Mouse (Mus musculus): ENCODE results near the gene Clic5. TPM values are rescaled to one million over a fixed set of nuclear protein-coding genes. Genes with fewer than 3 reads are reported as not detected.

Clic5 gene
- total and polyA plus RNA-seq, 2 experiments from 2014 or later = 0.25 to 1.00 TPM

GRCm38 (mm10) chr17:44288320-44288719, 99.9 kb downstream of the Clic5 start:
- Histone ChIP-seq H3K27me3 (ENCODE audit: insufficient read depth, low read length) (no peaks in the 10 kb centered on the region), H3K36me3 (ENCODE audit: insufficient read depth) (no peaks in the 10 kb centered on the region), H3K4me2 (ENCODE audit: low read depth) (no peak overlapping the region), H3K27ac (ENCODE audit: low read depth, low read length) (no peak overlapping the region), H3K4me3 (ENCODE audit: low read depth, low read length) (no peak overlapping the region), H3K9ac (no peak overlapping the region), H3K4me1 (ENCODE audit: insufficient read depth) (no peaks in the 10 kb centered on the region), H3K9me3 (ENCODE audit: low read length) (no peaks in the 10 kb centered on the region)
- no peak for DNase-seq
- no peak for ATAC-seq
- 100% methylated on average over 1 of the region's 1 CpGs for WGBS
- no peak for TF ChIP-seq CTCF (IDR thresholded peaks at IDR 0.05; ENCODE audit: low read depth)

GRCm38 (mm10) chr17:44297221-44297620, 108.8 kb downstream of the Clic5 start:
- ATAC-seq (no peak), DNase-seq (no peak)
- Histone ChIP-seq H3K9ac (no peak overlapping the region), H3K27me3 (ENCODE audit: insufficient read depth, low read length) (no peaks in the 10 kb centered on the region), H3K9me3 (ENCODE audit: low read length) (no peaks in the 10 kb centered on the region), H3K36me3 (ENCODE audit: insufficient read depth) (no peaks in the 10 kb centered on the region), H3K27ac (ENCODE audit: low read depth, low read length) (no peak overlapping the region), H3K4me3 (ENCODE audit: low read depth, low read length) (no peak overlapping the region), H3K4me1 (ENCODE audit: insufficient read depth) (peaks cover 3% of the 10 kb centered on the region; the same call in 1 of the 2 replicates), H3K4me2 (ENCODE audit: low read depth) (no peak overlapping the region)
- TF ChIP-seq CTCF (IDR thresholded peaks at IDR 0.05; ENCODE audit: low read depth) = no peak
- WGBS = 70% methylated on average over 1 of the region's 1 CpGs

DNA sequence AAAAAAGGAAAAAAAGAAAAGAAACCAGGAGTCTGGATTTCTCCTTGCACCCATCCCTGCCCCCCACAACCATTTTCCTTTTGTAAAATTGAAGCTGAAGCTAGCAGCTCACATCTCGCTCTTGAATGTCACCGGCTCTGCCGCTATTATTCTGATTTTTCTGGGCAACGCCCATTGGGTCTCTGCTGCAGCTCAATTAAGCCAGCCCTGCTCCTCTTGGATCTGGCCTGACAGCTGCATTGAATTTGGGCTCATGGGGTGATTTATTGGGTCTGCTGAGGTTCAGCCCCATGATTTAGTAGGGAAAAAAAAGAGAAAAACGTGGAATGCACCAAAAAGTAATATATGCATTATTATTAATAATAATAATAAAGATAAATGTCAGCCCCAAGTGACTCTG, 111.9 kb downstream of the Clic5 start:
- no peaks in the 10 kb centered on the region for H3K36me3 ChIP-seq (ENCODE audit: insufficient read depth)
- peaks cover 3% of the 10 kb centered on the region; the same call in 1 of the 2 replicates for H3K4me1 ChIP-seq (ENCODE audit: insufficient read depth)
- no peaks in the 10 kb centered on the region for H3K27me3 ChIP-seq (ENCODE audit: insufficient read depth, low read length)
- no peak overlapping the region for H3K27ac ChIP-seq (ENCODE audit: low read depth, low read length)
- ATAC-seq = peak; percentile 58; the same call in 1 of the 2 replicates
- no peaks in the 10 kb centered on the region for H3K9me3 ChIP-seq (ENCODE audit: low read length)
- DNase-seq = no peak
- 20% methylated on average over 5 of the region's 5 CpGs for WGBS
- no peak overlapping the region for H3K4me2 ChIP-seq (ENCODE audit: low read depth)
- no peak for TF ChIP-seq CTCF (IDR thresholded peaks at IDR 0.05; ENCODE audit: low read depth)
- no peak overlapping the region for H3K4me3 ChIP-seq (ENCODE audit: low read depth, low read length)
- no peak overlapping the region for H3K9ac ChIP-seq

- peaks cover 3% of the 10 kb centered on the region; the same call in 1 of the 2 replicates for H3K4me1 ChIP-seq (ENCODE audit: insufficient read depth)
- no peak for ATAC-seq
- WGBS = 42% methylated on average over 4 of the region's 4 CpGs
- H3K27me3 ChIP-seq (ENCODE audit: insufficient read depth, low read length) = no peaks in the 10 kb centered on the region
- no peak overlapping the region for H3K9ac ChIP-seq
- no peak for TF ChIP-seq CTCF (IDR thresholded peaks at IDR 0.05; ENCODE audit: low read depth)
- no peaks in the 10 kb centered on the region for H3K9me3 ChIP-seq (ENCODE audit: low read length)
- H3K4me3 ChIP-seq (ENCODE audit: low read depth, low read length) = no peak overlapping the region
- H3K36me3 ChIP-seq (ENCODE audit: insufficient read depth) = no peaks in the 10 kb centered on the region
- H3K27ac ChIP-seq (ENCODE audit: low read depth, low read length) = 0 out of 2 replicates have a peak overlapping the region, but pooled peaks have one; percentile 29
- no peak overlapping the region for H3K4me2 ChIP-seq (ENCODE audit: low read depth)
- DNase-seq = no peak
Observed at GRCm38 (mm10) chr17:44300723-44301122, 112.3 kb downstream of the Clic5 start.

DNA sequence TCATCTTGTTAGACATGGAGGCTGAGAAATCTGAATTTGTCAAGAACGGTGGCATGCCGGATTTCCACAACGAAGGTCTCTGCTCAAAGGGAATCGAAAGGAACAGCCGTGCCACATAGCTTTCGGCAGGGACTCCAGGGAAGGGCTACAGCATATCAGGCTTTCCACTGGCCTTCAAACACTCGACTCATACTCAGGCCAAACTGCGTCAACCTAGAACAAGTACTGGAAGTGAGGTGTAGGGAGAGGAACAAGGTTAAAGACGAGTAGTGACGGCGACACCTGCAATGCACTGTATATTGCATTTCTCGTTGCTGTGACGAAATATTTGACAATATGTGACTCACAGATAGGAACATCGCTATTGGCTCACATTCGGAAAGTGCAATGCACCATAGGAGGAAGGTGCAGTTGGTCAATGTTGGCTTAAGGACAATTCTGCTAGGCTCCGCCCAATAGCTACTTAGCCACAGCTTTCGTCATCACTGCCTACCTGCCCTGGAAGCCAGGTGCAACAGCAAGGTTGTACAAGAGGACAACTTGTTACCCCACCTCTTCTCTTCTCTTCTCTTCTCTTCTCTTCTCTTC, 112.9 kb downstream of the Clic5 start:
- no peaks in the 10 kb centered on the region for H3K27me3 ChIP-seq (ENCODE audit: insufficient read depth, low read length)
- no peaks in the 10 kb centered on the region for H3K9me3 ChIP-seq (ENCODE audit: low read length)
- peaks cover 3% of the 10 kb centered on the region; the same call in 1 of the 2 replicates for H3K4me1 ChIP-seq (ENCODE audit: insufficient read depth)
- no peak for TF ChIP-seq CTCF (IDR thresholded peaks at IDR 0.05; ENCODE audit: low read depth)
- no peak overlapping the region for H3K4me3 ChIP-seq (ENCODE audit: low read depth, low read length)
- H3K4me2 ChIP-seq (ENCODE audit: low read depth) = no peak overlapping the region
- DNase-seq = no peak
- 90% methylated on average over 17 of the region's 17 CpGs for WGBS
- no peak overlapping the region for H3K9ac ChIP-seq
- ATAC-seq = no peak
- no peaks in the 10 kb centered on the region for H3K36me3 ChIP-seq (ENCODE audit: insufficient read depth)
- no peak overlapping the region for H3K27ac ChIP-seq (ENCODE audit: low read depth, low read length)

- 100% methylated on average over 1 of the region's 1 CpGs for WGBS
- Histone ChIP-seq H3K27me3 (ENCODE audit: insufficient read depth, low read length) (no peaks in the 10 kb centered on the region), H3K4me3 (ENCODE audit: low read depth, low read length) (no peak overlapping the region), H3K9ac (no peak overlapping the region), H3K4me2 (ENCODE audit: low read depth) (no peak overlapping the region), H3K4me1 (ENCODE audit: insufficient read depth) (peaks cover 3% of the 10 kb centered on the region; the same call in 1 of the 2 replicates), H3K36me3 (ENCODE audit: insufficient read depth) (no peaks in the 10 kb centered on the region), H3K27ac (ENCODE audit: low read depth, low read length) (no peak overlapping the region), H3K9me3 (ENCODE audit: low read length) (no peaks in the 10 kb centered on the region)
- DNase-seq (no peak), ATAC-seq (no peak)
- no peak for TF ChIP-seq CTCF (IDR thresholded peaks at IDR 0.05; ENCODE audit: low read depth)
Observed at GRCm38 (mm10) chr17:44304076-44304475, 115.7 kb downstream of the Clic5 start.

DNA sequence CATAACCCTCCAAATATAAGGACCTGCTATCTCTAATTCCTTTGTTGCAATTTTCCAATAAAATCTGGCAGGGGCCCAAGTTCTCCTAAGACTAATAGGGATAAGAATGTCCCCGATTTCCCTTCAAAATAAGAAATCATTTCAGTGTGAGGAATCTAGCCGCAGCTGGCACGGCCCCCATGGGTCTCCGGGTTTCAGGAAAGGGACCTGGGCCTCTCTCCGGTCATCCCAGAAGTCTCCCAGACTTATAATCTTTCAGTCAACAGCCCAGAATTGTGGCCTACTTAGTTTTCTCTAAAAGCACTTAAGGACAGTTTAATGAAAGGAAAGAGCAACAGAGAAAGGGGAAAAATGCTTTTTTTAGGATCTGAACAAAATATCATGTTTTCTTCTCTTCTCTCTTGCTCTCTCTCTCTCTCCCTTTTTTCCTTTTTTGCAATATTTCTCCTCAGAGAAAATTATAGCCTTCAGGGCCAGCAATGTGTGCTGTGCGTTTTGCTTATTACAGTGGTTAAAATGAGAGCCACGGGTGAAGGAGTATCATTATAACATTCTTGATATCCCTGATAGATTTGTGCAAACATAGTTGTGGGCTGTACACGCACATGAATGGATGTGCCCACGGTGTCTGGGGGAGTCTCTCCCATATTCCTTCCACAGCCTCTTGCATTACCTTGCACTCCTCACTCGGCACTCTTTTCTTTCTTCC, 121.7 kb downstream of the Clic5 start:
- Histone ChIP-seq H3K36me3 (ENCODE audit: insufficient read depth) (no peaks in the 10 kb centered on the region), H3K9ac (no peak overlapping the region), H3K27ac (ENCODE audit: low read depth, low read length) (no peak overlapping the region), H3K4me1 (ENCODE audit: insufficient read depth) (no peaks in the 10 kb centered on the region), H3K4me3 (ENCODE audit: low read depth, low read length) (no peak overlapping the region), H3K9me3 (ENCODE audit: low read length) (no peaks in the 10 kb centered on the region), H3K27me3 (ENCODE audit: insufficient read depth, low read length) (no peaks in the 10 kb centered on the region), H3K4me2 (ENCODE audit: low read depth) (no peak overlapping the region)
- ATAC-seq (no peak), DNase-seq (no peak)
- TF ChIP-seq CTCF (IDR thresholded peaks at IDR 0.05; ENCODE audit: low read depth) = no peak
- WGBS = 74% methylated on average over 10 of the region's 10 CpGs
